Mouse (Mus musculus) left cerebral cortex, postnatal 10 days (tissue): ENCODE results near the gene Havcr2. TPM values are rescaled to one million over a fixed set of nuclear protein-coding genes. Genes with fewer than 3 reads are reported as not detected.
A peak's percentile ranks its signal among the peaks of the same experiment; 100 is the strongest.
"Not testable (repeated sequence)": the region's sequence is repeated elsewhere in the genome, so short reads cannot be mapped to it uniquely, and the experiment has no call there.

ENCODE experiments used
- DNase-seq, 2 experiments: peaks; one replicate each; pipeline ENCODE4 v3.0.0; 2021 to 2022; ENCODE audit warnings: low spot score in 2 of 2, mixed read lengths in 1 of 2; ENCODE audit errors: extremely low spot score in 1 of 2
- intact Hi-C: fragments of 180-260 bp; cut with DNase I; formaldehyde crosslinking; loops from one replicate; pipeline ENCODE4 v1.15.1; 2025
- total RNA-seq, 2 experiments: library from RNA; stranded (reverse); gene quantifications; 2 replicates each; pipeline ENCODE4 v1.2.3; 2021

Gene Havcr2
- 1 to 10 TPM in 1 of 2 experiments, under 1 TPM in 1; 0.87 to 1.5 TPM for total RNA-seq

- no peak for DNase-seq
- intact Hi-C loops, result no loop called here
These were observed at the start of gene Havcr2 for GRCm38 (mm10) chr11:46454453-46455045. Gene Havcr2, plus strand, starts transcription at chr11:46454935.

DNA sequence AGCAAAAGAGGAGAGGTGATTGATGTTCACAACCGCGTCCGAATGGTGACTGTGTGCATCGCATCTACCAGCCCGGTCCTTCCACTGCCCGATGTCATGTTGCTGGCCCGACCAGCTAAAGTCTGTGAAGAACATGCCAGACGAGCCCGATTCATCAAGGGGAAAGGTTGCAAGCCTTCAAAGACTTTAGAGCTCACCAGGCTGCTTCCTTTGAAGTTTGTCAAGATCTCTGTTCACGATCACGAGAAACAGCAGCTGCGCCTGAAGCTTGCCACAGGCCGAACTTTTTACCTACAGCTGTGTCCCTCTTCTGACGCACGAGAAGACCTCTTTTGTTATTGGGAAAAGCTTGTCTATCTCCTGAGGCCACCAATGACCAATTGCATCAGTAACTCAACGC lies 49.7 kb upstream of the Havcr2 start:
- intact Hi-C loops, result no loop called here

GRCm38 (mm10) chr11:46406721-46407120 lies 48.0 kb upstream of the Havcr2 start:
- DNase-seq, result no peak
- intact Hi-C loops, result no loop called here

More for the DNA sequence above, 49.7 kb upstream of the Havcr2 start:
- DNase-seq, result no peak

- DNase-seq, result no peak
- intact Hi-C loops, result no loop called here
These were observed 44.6 kb upstream of the Havcr2 start for GRCm38 (mm10) chr11:46410018-46410563.

DNA sequence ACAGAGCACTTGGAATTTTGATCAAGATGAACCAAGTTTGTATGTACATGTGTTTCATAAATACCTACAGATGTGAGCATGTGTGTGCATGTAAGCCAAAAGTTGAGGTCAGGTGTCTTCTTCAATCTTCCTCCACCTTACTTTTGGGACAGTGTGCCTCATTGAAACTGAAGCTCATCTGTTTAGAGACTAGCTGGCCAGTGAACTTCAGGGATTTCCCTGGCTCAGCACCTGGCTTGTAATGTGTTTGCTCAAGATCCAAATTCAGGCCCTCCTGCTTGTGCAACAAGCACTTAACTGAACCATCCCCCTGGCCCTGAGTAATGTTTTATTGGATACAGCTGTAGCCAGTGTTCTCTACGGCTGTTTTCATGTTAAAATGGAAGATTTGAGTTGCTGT lies 36.3 kb upstream of the Havcr2 start:
- no peak for DNase-seq
- intact Hi-C loops, result no loop called here

DNA sequence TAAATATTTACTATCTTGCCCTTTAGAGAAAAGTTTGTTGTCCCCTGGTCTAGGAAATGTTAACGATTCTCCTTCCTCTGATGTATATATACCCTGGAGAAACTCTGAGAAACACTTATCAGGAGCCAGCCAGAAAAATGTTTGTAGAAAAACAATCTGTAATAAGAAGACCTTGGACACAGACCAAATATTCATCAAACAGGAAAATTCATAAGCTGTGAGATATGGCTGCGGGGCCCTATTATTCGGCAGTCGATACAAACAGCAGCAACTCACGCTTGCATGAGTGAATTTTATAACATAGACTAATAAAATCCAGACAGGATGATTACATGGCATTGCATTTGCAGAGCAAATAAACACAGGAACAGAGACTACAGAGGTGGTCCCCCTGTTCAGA lies 35.9 kb upstream of the Havcr2 start:
- DNase-seq, result no peak
- intact Hi-C loops, result no loop called here

GRCm38 (mm10) chr11:46421086-46421888 lies 33.4 kb upstream of the Havcr2 start:
- DNase-seq, result no peak
- intact Hi-C loops, result no loop called here

DNA sequence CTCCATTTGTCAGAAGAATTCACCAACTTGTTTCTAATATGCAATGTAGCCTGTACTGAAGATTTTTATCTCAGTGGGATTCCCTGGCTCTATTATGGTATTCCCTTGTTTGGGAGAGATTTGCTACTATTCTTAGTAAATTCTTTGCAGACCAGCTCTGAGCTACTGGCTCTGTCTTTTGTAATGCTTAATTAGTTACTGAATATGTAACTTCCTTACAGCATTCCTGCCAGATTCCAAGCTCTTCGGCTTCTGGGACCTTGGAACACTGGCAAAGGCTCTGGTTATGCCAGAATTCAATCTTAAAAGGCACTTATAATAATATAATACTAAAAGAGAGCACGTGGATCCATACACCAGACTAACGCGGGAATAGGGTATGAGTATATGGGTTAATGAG lies 26.6 kb upstream of the Havcr2 start:
- intact Hi-C loops, DNase-seq: not testable (repeated sequence)

DNA sequence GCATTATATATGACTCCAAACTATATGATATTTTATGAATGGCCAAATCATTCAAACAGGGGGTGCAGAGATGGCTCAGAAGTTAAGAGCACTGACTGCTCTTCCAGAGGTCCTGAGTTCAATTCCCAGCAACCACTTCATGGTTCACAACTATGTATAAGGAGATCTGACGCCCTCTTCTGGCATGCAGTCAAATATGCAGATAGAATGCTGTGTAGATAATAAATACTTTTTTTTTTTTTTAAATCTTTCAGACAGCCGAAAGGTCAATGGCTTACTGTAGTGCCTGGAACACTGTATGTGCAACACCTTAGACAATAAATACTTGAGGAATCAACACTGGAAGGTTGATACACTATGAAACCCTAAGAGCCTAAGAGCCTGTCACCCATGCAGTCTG lies 24.6 kb upstream of the Havcr2 start:
- intact Hi-C loops, result loop anchor here (5.0 kb wide), 1 partner anchor 153 kb away; no protein-coding TSS in a partner anchor
- no peak for DNase-seq

GRCm38 (mm10) chr11:46431129-46431528 lies 23.6 kb upstream of the Havcr2 start:
- DNase-seq, result peak; percentile 80 to 85
- intact Hi-C loops, result loop anchor here (5.0 kb wide), 1 partner anchor 154 kb away; no protein-coding TSS in a partner anchor

DNA sequence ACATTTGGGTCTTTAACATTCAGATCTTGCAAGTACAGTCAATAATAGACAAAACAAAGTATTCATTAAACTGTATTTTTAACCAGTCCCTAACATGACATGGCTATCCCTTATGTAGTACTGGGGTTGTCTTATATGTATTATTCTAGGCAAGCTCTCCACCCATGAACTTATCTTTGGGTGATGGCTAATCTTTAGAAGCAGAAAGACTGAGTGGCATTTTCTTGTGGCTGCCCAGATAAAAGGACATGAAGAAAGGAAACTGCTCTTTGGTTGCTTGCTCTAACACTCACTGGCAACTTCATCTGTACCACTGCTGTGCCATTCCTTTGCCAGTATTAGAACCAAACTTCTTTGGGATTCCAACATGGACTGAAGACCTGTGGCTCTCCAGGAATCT lies 19.4 kb upstream of the Havcr2 start:
- intact Hi-C loops, result no loop called here
- no peak for DNase-seq

DNA sequence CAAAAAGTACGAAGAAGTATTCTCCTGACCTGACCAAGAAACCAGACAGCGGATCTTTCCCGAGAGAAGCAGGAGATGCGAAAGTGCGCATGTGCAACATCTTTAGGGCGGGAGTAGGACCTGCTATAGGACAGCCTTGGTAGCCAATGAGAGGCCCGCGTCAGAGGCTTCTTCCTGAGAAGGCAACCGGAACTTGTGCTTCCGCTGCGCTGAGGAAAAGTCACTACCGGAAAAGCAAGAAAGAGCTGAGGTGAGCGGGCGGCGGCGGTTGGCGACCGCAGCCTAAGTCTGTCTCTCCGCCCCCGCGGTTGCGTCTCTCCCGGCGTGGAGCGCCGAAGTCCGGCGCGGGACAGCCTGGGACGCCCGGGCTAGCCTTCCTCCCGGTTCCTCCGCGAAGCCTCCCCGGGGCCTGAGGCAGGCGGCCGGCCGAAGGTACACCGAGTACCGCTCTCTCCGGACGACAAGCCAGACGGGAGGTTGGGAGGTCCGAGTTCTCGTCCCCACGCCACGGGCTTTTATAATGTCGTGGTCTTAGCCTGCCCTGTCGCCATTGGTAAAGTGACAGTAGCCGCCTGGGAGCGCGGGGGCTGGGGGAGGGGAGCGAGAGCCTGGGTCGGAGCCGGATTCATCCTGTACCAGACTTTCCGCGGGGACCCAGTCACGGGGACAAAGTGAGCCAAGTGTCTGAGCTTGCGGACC lies 17.8 kb upstream of the Havcr2 start, which contains the start of gene Med7:
Gene Med7 (plus strand): TSS at position 166 of the 699 bp plus-strand sequence.
- peak; percentile 95 to 97 for DNase-seq
- intact Hi-C loops, result loop anchor here (2.0 kb wide), 1 partner anchor 128 kb away; no protein-coding TSS in a partner anchor

DNA sequence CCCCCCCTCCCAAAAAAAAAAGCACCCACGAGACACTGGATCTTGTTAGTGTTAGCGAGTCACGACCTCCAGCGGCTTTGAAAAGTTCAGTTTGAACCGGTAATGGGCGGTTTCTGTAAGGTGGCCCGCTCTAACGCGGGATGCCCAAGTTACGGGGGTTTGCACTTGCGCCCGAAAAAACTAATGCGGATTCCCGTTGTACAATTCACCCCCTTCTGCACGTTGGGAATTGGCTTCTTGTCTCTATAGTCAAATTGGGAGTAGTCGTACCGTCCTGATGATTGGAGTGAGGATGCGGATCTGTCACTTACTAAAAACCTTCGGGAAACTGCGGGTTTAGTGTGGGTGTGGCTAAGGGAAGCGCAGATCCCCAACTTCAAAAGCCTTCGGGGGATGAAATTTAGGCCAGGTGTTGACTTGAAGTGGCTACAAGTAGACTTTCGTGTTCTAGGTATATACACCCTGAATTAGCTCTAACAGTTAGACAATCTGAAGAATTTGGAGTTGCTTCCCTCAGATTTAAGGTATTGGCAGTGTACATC lies 17.2 kb upstream of the Havcr2 start:
- DNase-seq, result peak in 1 of 2 experiments; percentile 4
- intact Hi-C loops, result loop anchor here (2.0 kb wide), 1 partner anchor 129 kb away; no protein-coding TSS in a partner anchor

DNA sequence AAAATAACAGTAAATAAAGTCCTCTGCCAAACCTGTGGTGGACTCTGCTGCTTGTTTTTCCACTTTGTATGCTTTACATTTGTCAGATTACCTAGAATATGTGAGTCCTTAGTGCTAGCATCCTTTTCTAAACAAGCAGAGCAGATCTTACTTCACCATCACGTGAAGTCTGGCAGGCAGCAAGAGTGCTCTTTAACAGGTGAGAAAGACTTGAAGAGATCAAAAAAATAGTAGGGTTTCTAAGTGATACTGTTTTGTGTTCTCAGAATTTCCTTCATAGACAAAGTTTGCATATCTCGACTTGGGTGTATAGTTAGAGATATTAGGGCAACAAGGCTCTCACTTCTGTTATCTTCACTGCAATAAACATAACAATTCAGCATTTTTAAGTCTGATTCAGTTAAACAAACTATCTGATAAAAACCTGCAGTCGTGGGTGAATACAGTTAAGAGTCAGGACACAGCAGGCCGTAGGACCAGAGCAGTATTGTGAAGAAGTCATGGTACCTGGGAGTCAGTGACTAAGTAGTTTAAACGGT lies 15.7 kb upstream of the Havcr2 start:
- no peak for DNase-seq
- intact Hi-C loops, result no loop called here

GRCm38 (mm10) chr11:46441774-46442173 lies 13.0 kb upstream of the Havcr2 start:
- intact Hi-C loops, result loop anchor here (10.0 kb wide), 2 partner anchors 193 to 293 kb away; partner anchors contain the start of gene Havcr1
- no peak for DNase-seq

- DNase-seq, result no peak
- intact Hi-C loops, result loop anchor here (10.0 kb wide), 2 partner anchors 192 to 292 kb away; partner anchors contain the start of gene Havcr1
These were observed 11.6 kb upstream of the Havcr2 start for GRCm38 (mm10) chr11:46443152-46443551.

- no peak for DNase-seq
- intact Hi-C loops, result loop anchor here (10.0 kb wide), 2 partner anchors 191 to 291 kb away; partner anchors contain the start of gene Havcr1
These were observed 10.8 kb upstream of the Havcr2 start for GRCm38 (mm10) chr11:46443979-46444378.

DNA sequence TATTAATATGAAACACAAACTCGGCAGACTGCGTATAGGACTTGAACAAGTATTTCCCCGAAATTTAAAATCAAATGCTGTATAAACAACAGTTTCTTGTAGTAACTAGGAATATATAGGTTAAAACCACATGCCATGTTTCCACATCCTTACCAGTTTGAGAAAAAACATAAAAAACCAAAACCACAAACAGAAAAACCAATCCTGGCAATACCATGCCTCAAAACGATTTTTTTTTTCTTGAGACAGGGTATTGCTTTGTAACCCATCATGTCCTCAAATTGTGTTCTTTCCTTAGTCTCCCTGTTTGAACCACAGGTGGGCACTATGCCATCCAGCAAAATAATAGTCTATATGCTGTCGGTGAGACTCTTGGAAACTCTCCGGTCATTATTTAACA lies 8.6 kb upstream of the Havcr2 start:
- no peak for DNase-seq
- intact Hi-C loops, result loop anchor here (10.0 kb wide), 2 partner anchors 189 to 289 kb away; partner anchors contain the start of gene Havcr1
